9 mouse cellular contexts compared by ENCODE assay signal in genomic region chr8:119426069-119426735, GRCm38 (mm10). TPM values are rescaled to one million over a fixed set of nuclear protein-coding genes. Genes with fewer than 3 reads are reported as not detected.
A peak's percentile ranks its signal among the peaks of the same experiment; 100 is the strongest.
DNase-seq lines count a peak whose midpoint lies in the region; ATAC-seq and TF ChIP-seq lines count a peak whose summit lies in the region.
"Had no signal": no experiment of that assay in that cellular context is flagged by ENCODE, and none has a peak within 500 bp of the region (broad histone marks: within the 10 kb centered on the region; RNA-seq: fewer than 3 reads in every experiment).

No protein-coding gene starts in this region.

- DNase-seq in hindbrain, embryonic 14.5 days (ENCODE audit: low spot score): no peak
- no peak for DNase-seq in cerebellum, postnatal 36 days
- no peak for DNase-seq in embryo, embryonic 11 days
- no peak for DNase-seq in forebrain, postnatal 0 days

- H3K27ac ChIP-seq in hindbrain, embryonic 15.5 days (replicated peaks): no peak overlapping the region; the same call in 1 of the 2 replicates
- no peak overlapping the region for H3K27ac ChIP-seq in hindbrain, embryonic 14.5 days
- H3K27ac ChIP-seq in bone marrow macrophage, adult 2 months (ENCODE audit: insufficient read depth, low read depth, low read length): peak overlapping the region; percentile 99
- peak overlapping the region; percentile 73 for H3K27ac ChIP-seq in heart, embryonic 13.5 days (replicated peaks)
- H3K27ac ChIP-seq in liver, embryonic 15.5 days (replicated peaks): peak overlapping the region; percentile 69
- H3K27ac ChIP-seq in forebrain, postnatal 0 days (ENCODE audit: low read depth, low read length): no peak overlapping the region

- WGBS in hindbrain, embryonic 15.5 days: 89% methylated on average over 6 of the region's 6 CpGs
- WGBS in hindbrain, embryonic 14.5 days: 82% methylated on average over 6 of the region's 6 CpGs
- WGBS in heart, embryonic 13.5 days: 68% methylated on average over 6 of the region's 6 CpGs
- WGBS in liver, embryonic 15.5 days (ENCODE audit: insufficient replicate concordance): 42% methylated on average over 6 of the region's 6 CpGs
- WGBS in forebrain, postnatal 0 days: 88% methylated on average over 6 of the region's 6 CpGs

- H3K4me1 ChIP-seq in hindbrain, embryonic 15.5 days (replicated peaks): peaks cover 10% of the 10 kb centered on the region
- peaks cover 8% of the 10 kb centered on the region; the same call in 1 of the 2 replicates for H3K4me1 ChIP-seq in hindbrain, embryonic 14.5 days (replicated peaks; ENCODE audit: control insufficient read depth, insufficient read depth, low read length)
- H3K4me1 ChIP-seq in bone marrow macrophage, adult 2 months (ENCODE audit: control insufficient read depth, insufficient read depth, low read length): peaks cover 69% of the 10 kb centered on the region
- H3K4me1 ChIP-seq in heart, embryonic 13.5 days: peaks cover 45% of the 10 kb centered on the region
- peaks cover 86% of the 10 kb centered on the region for H3K4me1 ChIP-seq in liver, embryonic 15.5 days (replicated peaks)
- H3K4me1 ChIP-seq in forebrain, postnatal 0 days (ENCODE audit: insufficient read depth): no peaks in the 10 kb centered on the region

- no peak overlapping the region for H3K4me3 ChIP-seq in hindbrain, embryonic 15.5 days
- H3K4me3 ChIP-seq in hindbrain, embryonic 14.5 days (replicated peaks; ENCODE audit: low read length): no peak overlapping the region
- peak overlapping the region; percentile 86 for H3K4me3 ChIP-seq in bone marrow macrophage, adult 2 months (ENCODE audit: insufficient read depth, low read length)
- no peak overlapping the region for H3K4me3 ChIP-seq in heart, embryonic 13.5 days
- H3K4me3 ChIP-seq in liver, embryonic 15.5 days (replicated peaks): peak overlapping the region; percentile 8; the same call in 1 of the 2 replicates
- H3K4me3 ChIP-seq in forebrain, postnatal 0 days (ENCODE audit: low read depth, low read length): no peak overlapping the region

- no peaks in the 10 kb centered on the region for H3K9me3 ChIP-seq in hindbrain, embryonic 15.5 days
- H3K9me3 ChIP-seq in hindbrain, embryonic 14.5 days (ENCODE audit: control insufficient read depth, low read length): no peaks in the 10 kb centered on the region
- H3K9me3 ChIP-seq in heart, embryonic 13.5 days: no peaks in the 10 kb centered on the region
- H3K9me3 ChIP-seq in liver, embryonic 15.5 days (replicated peaks): no peaks in the 10 kb centered on the region
- H3K9me3 ChIP-seq in forebrain, postnatal 0 days (ENCODE audit: low read length): no peaks in the 10 kb centered on the region

- no peak for ATAC-seq in hindbrain, embryonic 15.5 days (ENCODE audit: low FRiP score, low read depth)
- ATAC-seq in hindbrain, embryonic 14.5 days (ENCODE audit: low FRiP score): no peak
- no peak for ATAC-seq in heart, embryonic 13.5 days (ENCODE audit: extremely low read depth, insufficient number of reproducible peaks, low FRiP score, low TSS enrichment)
- ATAC-seq in liver, embryonic 15.5 days (ENCODE audit: insufficient read depth): no peak
- ATAC-seq in forebrain, postnatal 0 days: no peak
- ATAC-seq: inflammation-experienced regulatory T-cells, adult 6 months had no signal

- 0 out of 2 replicates have a peak overlapping the region, but pooled peaks have one; percentile 9 for H3K4me2 ChIP-seq in hindbrain, embryonic 15.5 days
- H3K4me2 ChIP-seq in hindbrain, embryonic 14.5 days (replicated peaks): no peak overlapping the region
- H3K4me2 ChIP-seq in heart, embryonic 13.5 days: no peak overlapping the region
- peak overlapping the region; percentile 39 for H3K4me2 ChIP-seq in liver, embryonic 15.5 days
- H3K4me2 ChIP-seq in forebrain, postnatal 0 days (ENCODE audit: low read depth): no peak overlapping the region

- H3K36me3 ChIP-seq in hindbrain, embryonic 15.5 days: no peaks in the 10 kb centered on the region
- no peaks in the 10 kb centered on the region for H3K36me3 ChIP-seq in hindbrain, embryonic 14.5 days (replicated peaks; ENCODE audit: control insufficient read depth, insufficient read depth)
- no peaks in the 10 kb centered on the region for H3K36me3 ChIP-seq in heart, embryonic 13.5 days
- H3K36me3 ChIP-seq in liver, embryonic 15.5 days (replicated peaks): no peaks in the 10 kb centered on the region
- H3K36me3 ChIP-seq in forebrain, postnatal 0 days (ENCODE audit: insufficient read depth): no peaks in the 10 kb centered on the region

- TF ChIP-seq CTCF in bone marrow macrophage, adult 2 months (IDR thresholded peaks at IDR 0.05; ENCODE audit: low read depth, low read length): no peak
- no peak for TF ChIP-seq CTCF in forebrain, postnatal 0 days (IDR thresholded peaks at IDR 0.05; ENCODE audit: low read depth)

- H3K27me3 ChIP-seq in hindbrain, embryonic 15.5 days: no peaks in the 10 kb centered on the region
- H3K27me3 ChIP-seq in hindbrain, embryonic 14.5 days (ENCODE audit: control insufficient read depth, insufficient read depth, low read length): no peaks in the 10 kb centered on the region
- 0 out of 2 replicates have a peak, but pooled peaks cover 3% of the 10 kb centered on the region for H3K27me3 ChIP-seq in heart, embryonic 13.5 days (replicated peaks)
- no peaks in the 10 kb centered on the region for H3K27me3 ChIP-seq in liver, embryonic 15.5 days
- H3K27me3 ChIP-seq in forebrain, postnatal 0 days (ENCODE audit: insufficient read depth, low read length): no peaks in the 10 kb centered on the region

- no peak for TF ChIP-seq POLR2A in bone marrow macrophage, adult 2 months (IDR thresholded peaks at IDR 0.05; ENCODE audit: borderline replicate concordance, low read depth, low read length)

- no peak overlapping the region for H3K9ac ChIP-seq in hindbrain, embryonic 15.5 days
- H3K9ac ChIP-seq in hindbrain, embryonic 14.5 days: no peak overlapping the region
- H3K9ac ChIP-seq in heart, embryonic 13.5 days: 0 out of 2 replicates have a peak overlapping the region, but pooled peaks have one; percentile 24
- no peak overlapping the region for H3K9ac ChIP-seq in liver, embryonic 15.5 days
- H3K9ac ChIP-seq in forebrain, postnatal 0 days: no peak overlapping the region

RNA-seq across cellular contexts. Expression of gene Osgin1, which starts 7.7 kb away (rescaled TPM):
- 0.38 TPM in 2 replicates for polyA plus RNA-seq in hindbrain, embryonic 15.5 days (2015; fragmentation: Nextera tagmentation; extraction: Ambion mirVana)
- 0.35 and 0.40 TPM in 2 replicates for polyA plus RNA-seq in hindbrain, embryonic 14.5 days (2014; fragmentation: Nextera tagmentation; extraction: Ambion mirVana)
- 33.8 and 34.3 TPM in 2 replicates for polyA plus RNA-seq in bone marrow macrophage, adult 2 months (2012; ENCODE audit: insufficient read depth, insufficient read length, missing spikeins)
- 0.51 and 0.89 TPM in 2 replicates for polyA plus RNA-seq in heart, embryonic 13.5 days (2015; fragmentation: Nextera tagmentation; extraction: Ambion mirVana)
- 41.2 and 49.7 TPM in 2 replicates for polyA plus RNA-seq in liver, embryonic 15.5 days (2015; fragmentation: Nextera tagmentation; extraction: Ambion mirVana)
- not detected in 2 replicates for total RNA-seq in forebrain, postnatal 0 days (2014; rRNA removed)
- polyA plus RNA-seq in forebrain, postnatal 0 days (2015; fragmentation: Nextera tagmentation; extraction: Ambion mirVana): 0.12 and 0.19 TPM in 2 replicates

RNA-seq across cellular contexts. Expression of gene Necab2, which starts 20.3 kb away (rescaled TPM):
- polyA plus RNA-seq in hindbrain, embryonic 15.5 days (2015; fragmentation: Nextera tagmentation; extraction: Ambion mirVana): 45.8 and 48.3 TPM in 2 replicates
- 44.4 and 50.1 TPM in 2 replicates for polyA plus RNA-seq in hindbrain, embryonic 14.5 days (2014; fragmentation: Nextera tagmentation; extraction: Ambion mirVana)
- not detected in 2 replicates for polyA plus RNA-seq in bone marrow macrophage, adult 2 months (2012; ENCODE audit: insufficient read depth, insufficient read length, missing spikeins)
- 0.57 and 0.79 TPM in 2 replicates for polyA plus RNA-seq in heart, embryonic 13.5 days (2015; fragmentation: Nextera tagmentation; extraction: Ambion mirVana)
- polyA plus RNA-seq in liver, embryonic 15.5 days (2015; fragmentation: Nextera tagmentation; extraction: Ambion mirVana): not detected in 2 replicates
- total RNA-seq in forebrain, postnatal 0 days (2014; rRNA removed): 41.1 and 58.5 TPM in 2 replicates
- polyA plus RNA-seq in forebrain, postnatal 0 days (2015; fragmentation: Nextera tagmentation; extraction: Ambion mirVana): 35.0 and 56.1 TPM in 2 replicates
- polyA plus RNA-seq: inflammation-experienced regulatory T-cells, adult 6 months had no signal

RNA-seq across cellular contexts. Expression of gene Mlycd, which starts 31.5 kb away (rescaled TPM):
- polyA plus RNA-seq in hindbrain, embryonic 15.5 days (2015; fragmentation: Nextera tagmentation; extraction: Ambion mirVana): 16.8 and 18.5 TPM in 2 replicates
- 17.8 and 20.2 TPM in 2 replicates for polyA plus RNA-seq in hindbrain, embryonic 14.5 days (2014; fragmentation: Nextera tagmentation; extraction: Ambion mirVana)
- polyA plus RNA-seq in bone marrow macrophage, adult 2 months (2012; ENCODE audit: insufficient read depth, insufficient read length, missing spikeins): 14.2 and 14.3 TPM in 2 replicates
- 17.0 and 17.1 TPM in 2 replicates for polyA plus RNA-seq in heart, embryonic 13.5 days (2015; fragmentation: Nextera tagmentation; extraction: Ambion mirVana)
- polyA plus RNA-seq in liver, embryonic 15.5 days (2015; fragmentation: Nextera tagmentation; extraction: Ambion mirVana): 11.5 and 12.4 TPM in 2 replicates
- 27.6 and 27.9 TPM in 2 replicates for total RNA-seq in forebrain, postnatal 0 days (2014; rRNA removed)
- polyA plus RNA-seq in forebrain, postnatal 0 days (2015; fragmentation: Nextera tagmentation; extraction: Ambion mirVana): 20.3 and 21.3 TPM in 2 replicates

Comparison
In these comparisons a context has a peak if more than half of its experiments do, and no peak if none do; other contexts are left out.
1. H3K4me2 ChIP-seq: peak in hindbrain, embryonic 15.5 days (single experiment) and liver, embryonic 15.5 days (single experiment); none in hindbrain, embryonic 14.5 days (single experiment), heart, embryonic 13.5 days (single experiment) and forebrain, postnatal 0 days (single experiment).
2. H3K27ac ChIP-seq: peak in bone marrow macrophage, adult 2 months (single experiment), heart, embryonic 13.5 days (single experiment) and liver, embryonic 15.5 days (single experiment); none in hindbrain, embryonic 15.5 days (single experiment), hindbrain, embryonic 14.5 days (single experiment) and forebrain, postnatal 0 days (single experiment).
3. H3K4me3 ChIP-seq: peak in bone marrow macrophage, adult 2 months (single experiment) and liver, embryonic 15.5 days (single experiment); none in hindbrain, embryonic 15.5 days (single experiment), hindbrain, embryonic 14.5 days (single experiment), heart, embryonic 13.5 days (single experiment) and forebrain, postnatal 0 days (single experiment).
4. RNA of gene Osgin1, which starts 7.7 kb away (polyA plus RNA-seq): 41.2 to 49.7 TPM in liver, embryonic 15.5 days and 33.8 to 34.3 TPM in bone marrow macrophage, adult 2 months; 0.51 to 0.89 TPM in heart, embryonic 13.5 days, 0.38 TPM in hindbrain, embryonic 15.5 days, 0.35 to 0.40 TPM in hindbrain, embryonic 14.5 days and 0.12 to 0.19 TPM in forebrain, postnatal 0 days; every median in the first group is over 10 times any median in the second.
5. RNA of gene Necab2, which starts 20.3 kb away (polyA plus RNA-seq): 35.0 to 56.1 TPM in forebrain, postnatal 0 days, 45.8 to 48.3 TPM in hindbrain, embryonic 15.5 days and 44.4 to 50.1 TPM in hindbrain, embryonic 14.5 days; 0.57 to 0.79 TPM in heart, embryonic 13.5 days, not detected in bone marrow macrophage, adult 2 months and not detected in liver, embryonic 15.5 days; every median in the first group is over 10 times any median in the second.